Mouse (Mus musculus): ENCODE data around the gene 4931422A03Rik. TPM values are rescaled to one million over a fixed set of nuclear protein-coding genes. Genes with fewer than 3 reads are reported as not detected.
A peak's percentile ranks its signal among the peaks of the same experiment; 100 is the strongest.
"Not testable (repeated sequence)": the region's sequence is repeated elsewhere in the genome, so short reads cannot be mapped to it uniquely, and the experiment has no call there.

Gene 4931422A03Rik
- polyA plus RNA-seq, 1 experiment from 2014 or later: 3.7 TPM

GRCm38 (mm10) chr2:103989724-103990123 lies 38.4 kb downstream of the 4931422A03Rik start:
- WGBS: 86% methylated on average over 6 of the region's 6 CpGs
- ATAC-seq (ENCODE audit: insufficient number of reproducible peaks, insufficient read depth, low FRiP score, low read depth): no peak
- H3K4me1 ChIP-seq (ENCODE audit: control insufficient read depth, insufficient read depth, low read length): no peaks in the 10 kb centered on the region
- H3K9me3 ChIP-seq (ENCODE audit: control insufficient read depth, low read depth, low read length): no peaks in the 10 kb centered on the region
- H3K4me2 ChIP-seq (replicated peaks; ENCODE audit: low read depth, low read length): no peak overlapping the region
- no peaks in the 10 kb centered on the region for H3K36me3 ChIP-seq (ENCODE audit: control insufficient read depth, insufficient read depth, low read length)
- H3K27ac ChIP-seq (ENCODE audit: low read length): no peak overlapping the region
- H3K27me3 ChIP-seq (ENCODE audit: control insufficient read depth, insufficient read depth, low read length): no peaks in the 10 kb centered on the region
- H3K9ac ChIP-seq (replicated peaks; ENCODE audit: low read depth, low read length): no peak overlapping the region
- no peak overlapping the region for H3K4me3 ChIP-seq (ENCODE audit: low read depth, low read length)

GRCm38 (mm10) chr2:103987595-103987994 lies 40.6 kb downstream of the 4931422A03Rik start:
- not testable (repeated sequence) for H3K27me3 ChIP-seq (ENCODE audit: control insufficient read depth, insufficient read depth, low read length); H3K9ac ChIP-seq (replicated peaks; ENCODE audit: low read depth, low read length); H3K27ac ChIP-seq (ENCODE audit: low read length); H3K4me3 ChIP-seq (ENCODE audit: low read depth, low read length); H3K4me1 ChIP-seq (ENCODE audit: control insufficient read depth, insufficient read depth, low read length); H3K4me2 ChIP-seq (replicated peaks; ENCODE audit: low read depth, low read length); H3K36me3 ChIP-seq (ENCODE audit: control insufficient read depth, insufficient read depth, low read length); H3K9me3 ChIP-seq (ENCODE audit: control insufficient read depth, low read depth, low read length); ATAC-seq (ENCODE audit: insufficient number of reproducible peaks, insufficient read depth, low FRiP score, low read depth)
- 75% methylated on average over 7 of the region's 8 CpGs for WGBS

- H3K4me1 ChIP-seq (ENCODE audit: control insufficient read depth, insufficient read depth, low read length): no peaks in the 10 kb centered on the region
- WGBS: 83% methylated on average over 10 of the region's 10 CpGs
- no peaks in the 10 kb centered on the region for H3K27me3 ChIP-seq (ENCODE audit: control insufficient read depth, insufficient read depth, low read length)
- H3K27ac ChIP-seq (ENCODE audit: low read length): no peak overlapping the region
- H3K4me2 ChIP-seq (replicated peaks; ENCODE audit: low read depth, low read length): no peak overlapping the region
- no peaks in the 10 kb centered on the region for H3K9me3 ChIP-seq (ENCODE audit: control insufficient read depth, low read depth, low read length)
- no peak overlapping the region for H3K9ac ChIP-seq (replicated peaks; ENCODE audit: low read depth, low read length)
- no peak for ATAC-seq (ENCODE audit: insufficient number of reproducible peaks, insufficient read depth, low FRiP score, low read depth)
- H3K36me3 ChIP-seq (ENCODE audit: control insufficient read depth, insufficient read depth, low read length): no peaks in the 10 kb centered on the region
- no peak overlapping the region for H3K4me3 ChIP-seq (ENCODE audit: low read depth, low read length)
Measured at GRCm38 (mm10) chr2:103983146-103983545, 45.0 kb downstream of the 4931422A03Rik start.

- H3K27me3 ChIP-seq (ENCODE audit: control insufficient read depth, insufficient read depth, low read length): no peaks in the 10 kb centered on the region
- H3K36me3 ChIP-seq (ENCODE audit: control insufficient read depth, insufficient read depth, low read length): no peaks in the 10 kb centered on the region
- no peak overlapping the region for H3K4me2 ChIP-seq (replicated peaks; ENCODE audit: low read depth, low read length)
- H3K4me3 ChIP-seq (ENCODE audit: low read depth, low read length): no peak overlapping the region
- no peak overlapping the region for H3K9ac ChIP-seq (replicated peaks; ENCODE audit: low read depth, low read length)
- H3K4me1 ChIP-seq (ENCODE audit: control insufficient read depth, insufficient read depth, low read length): no peaks in the 10 kb centered on the region
- no peaks in the 10 kb centered on the region for H3K9me3 ChIP-seq (ENCODE audit: control insufficient read depth, low read depth, low read length)
- 0 out of 2 replicates have a peak, but pooled peaks have one; percentile 46 for ATAC-seq (ENCODE audit: insufficient number of reproducible peaks, insufficient read depth, low FRiP score, low read depth)
- no peak overlapping the region for H3K27ac ChIP-seq (ENCODE audit: low read length)
- 7% methylated on average over 5 of the region's 5 CpGs for WGBS
Measured at GRCm38 (mm10) chr2:103982250-103982649, 45.9 kb downstream of the 4931422A03Rik start.

GRCm38 (mm10) chr2:103977716-103978115 lies 50.4 kb downstream of the 4931422A03Rik start:
- Histone ChIP-seq H3K4me3 (ENCODE audit: low read depth, low read length) (no peak overlapping the region), H3K9ac (replicated peaks; ENCODE audit: low read depth, low read length) (no peak overlapping the region), H3K27me3 (ENCODE audit: control insufficient read depth, insufficient read depth, low read length) (no peaks in the 10 kb centered on the region), H3K4me2 (replicated peaks; ENCODE audit: low read depth, low read length) (no peak overlapping the region), H3K27ac (ENCODE audit: low read length) (no peak overlapping the region), H3K4me1 (ENCODE audit: control insufficient read depth, insufficient read depth, low read length) (no peaks in the 10 kb centered on the region), H3K36me3 (ENCODE audit: control insufficient read depth, insufficient read depth, low read length) (no peaks in the 10 kb centered on the region), H3K9me3 (ENCODE audit: control insufficient read depth, low read depth, low read length) (no peaks in the 10 kb centered on the region)
- no peak for ATAC-seq (ENCODE audit: insufficient number of reproducible peaks, insufficient read depth, low FRiP score, low read depth)
- 66% methylated on average over 9 of the region's 9 CpGs for WGBS

- Histone ChIP-seq H3K36me3 (ENCODE audit: control insufficient read depth, insufficient read depth, low read length) (no peaks in the 10 kb centered on the region), H3K4me2 (replicated peaks; ENCODE audit: low read depth, low read length) (no peak overlapping the region), H3K4me1 (ENCODE audit: control insufficient read depth, insufficient read depth, low read length) (no peaks in the 10 kb centered on the region), H3K9ac (replicated peaks; ENCODE audit: low read depth, low read length) (no peak overlapping the region), H3K4me3 (ENCODE audit: low read depth, low read length) (no peak overlapping the region), H3K27me3 (ENCODE audit: control insufficient read depth, insufficient read depth, low read length) (0 out of 2 replicates have a peak, but pooled peaks cover 3% of the 10 kb centered on the region), H3K27ac (ENCODE audit: low read length) (no peak overlapping the region), H3K9me3 (ENCODE audit: control insufficient read depth, low read depth, low read length) (no peaks in the 10 kb centered on the region)
- 80% methylated on average over 8 of the region's 8 CpGs for WGBS
- ATAC-seq (ENCODE audit: insufficient number of reproducible peaks, insufficient read depth, low FRiP score, low read depth): no peak
Measured at GRCm38 (mm10) chr2:103977216-103977615, 50.9 kb downstream of the 4931422A03Rik start.

GRCm38 (mm10) chr2:103975904-103976303 lies 52.3 kb downstream of the 4931422A03Rik start:
- no peak for ATAC-seq (ENCODE audit: insufficient number of reproducible peaks, insufficient read depth, low FRiP score, low read depth)
- H3K4me3 ChIP-seq (ENCODE audit: low read depth, low read length): no peak overlapping the region
- H3K36me3 ChIP-seq (ENCODE audit: control insufficient read depth, insufficient read depth, low read length): no peaks in the 10 kb centered on the region
- no peaks in the 10 kb centered on the region for H3K4me1 ChIP-seq (ENCODE audit: control insufficient read depth, insufficient read depth, low read length)
- H3K27ac ChIP-seq (ENCODE audit: low read length): no peak overlapping the region
- no peak overlapping the region for H3K9ac ChIP-seq (replicated peaks; ENCODE audit: low read depth, low read length)
- H3K9me3 ChIP-seq (ENCODE audit: control insufficient read depth, low read depth, low read length): no peaks in the 10 kb centered on the region
- H3K27me3 ChIP-seq (ENCODE audit: control insufficient read depth, insufficient read depth, low read length): peaks cover 10% of the 10 kb centered on the region; the same call in 1 of the 2 replicates
- H3K4me2 ChIP-seq (replicated peaks; ENCODE audit: low read depth, low read length): no peak overlapping the region
- 69% methylated on average over 7 of the region's 7 CpGs for WGBS

GRCm38 (mm10) chr2:103971838-103972237 lies 56.3 kb downstream of the 4931422A03Rik start:
- WGBS: 17% methylated on average over 3 of the region's 3 CpGs
- Histone ChIP-seq H3K36me3 (ENCODE audit: control insufficient read depth, insufficient read depth, low read length) (no peaks in the 10 kb centered on the region), H3K9me3 (ENCODE audit: control insufficient read depth, low read depth, low read length) (no peaks in the 10 kb centered on the region), H3K9ac (replicated peaks; ENCODE audit: low read depth, low read length) (no peak overlapping the region), H3K4me2 (replicated peaks; ENCODE audit: low read depth, low read length) (no peak overlapping the region), H3K27ac (ENCODE audit: low read length) (no peak overlapping the region), H3K4me3 (ENCODE audit: low read depth, low read length) (no peak overlapping the region), H3K27me3 (ENCODE audit: control insufficient read depth, insufficient read depth, low read length) (peaks cover 16% of the 10 kb centered on the region), H3K4me1 (ENCODE audit: control insufficient read depth, insufficient read depth, low read length) (0 out of 2 replicates have a peak, but pooled peaks cover 4% of the 10 kb centered on the region)
- no peak for ATAC-seq (ENCODE audit: insufficient number of reproducible peaks, insufficient read depth, low FRiP score, low read depth)
